Mouse (Mus musculus) embryonic facial prominence, embryonic 10.5 days (tissue): ENCODE results near the gene Epn1. TPM values are rescaled to one million over a fixed set of nuclear protein-coding genes. Genes with fewer than 3 reads are reported as not detected.
A peak's percentile ranks its signal among the peaks of the same experiment; 100 is the strongest.

Experiments used
- DNase-seq: peaks from one replicate; pipeline ENCODE4 v3.0.0-alpha.2; 2017; ENCODE audit warnings: low spot score
- H3K27ac ChIP-seq: fragments of 300-500 bp; sonication (generic); replicated peaks from 2 replicates; pipeline ENCODE4 v1.5.1; 2016; ENCODE audit warnings: mild to moderate bottlenecking
- H3K27me3 ChIP-seq: fragments of 300-500 bp; sonication (generic); replicated peaks from 2 replicates; pipeline ENCODE4 v1.6.1; 2016; ENCODE audit warnings: low read depth, mild to moderate bottlenecking; ENCODE audit not compliant: poor library complexity, severe bottlenecking
- H3K36me3 ChIP-seq: fragments of 300-500 bp; sonication (generic); replicated peaks from 2 replicates; pipeline ENCODE4 v1.6.1; 2016; ENCODE audit warnings: mild to moderate bottlenecking, moderate library complexity
- H3K4me1 ChIP-seq: fragments of 300-500 bp; sonication (generic); 2 replicates; pipeline ENCODE4 v1.6.1; 2016
- H3K4me3 ChIP-seq: fragments of 300-500 bp; sonication (generic); 2 replicates; pipeline ENCODE4 v1.5.1; 2016; ENCODE audit warnings: mild to moderate bottlenecking, moderate library complexity
- H3K9me3 ChIP-seq: fragments of 300-500 bp; sonication (generic); 2 replicates; pipeline ENCODE4 v1.6.1; 2016; ENCODE audit warnings: mild to moderate bottlenecking
- WGBS: fragments of 180-500 bp; shearing (Covaris S2); methylation state at CpG from one replicate; pipeline ENCODE4 v1.1.7; 2016; 5-methylcytosine and 5-hydroxymethylcytosine counted together
- polyA plus RNA-seq: library from polyadenylated mRNA; unstranded; fragments of >200 nt; fragmentation: Nextera tagmentation; extraction: Ambion mirVana; gene quantifications from 2 replicates; pipeline ENCODE4 v1.2.1, GENCODE M21; 2016

The Epn1 gene
- 56.7 and 58.8 TPM in 2 replicates for polyA plus RNA-seq

DNA sequence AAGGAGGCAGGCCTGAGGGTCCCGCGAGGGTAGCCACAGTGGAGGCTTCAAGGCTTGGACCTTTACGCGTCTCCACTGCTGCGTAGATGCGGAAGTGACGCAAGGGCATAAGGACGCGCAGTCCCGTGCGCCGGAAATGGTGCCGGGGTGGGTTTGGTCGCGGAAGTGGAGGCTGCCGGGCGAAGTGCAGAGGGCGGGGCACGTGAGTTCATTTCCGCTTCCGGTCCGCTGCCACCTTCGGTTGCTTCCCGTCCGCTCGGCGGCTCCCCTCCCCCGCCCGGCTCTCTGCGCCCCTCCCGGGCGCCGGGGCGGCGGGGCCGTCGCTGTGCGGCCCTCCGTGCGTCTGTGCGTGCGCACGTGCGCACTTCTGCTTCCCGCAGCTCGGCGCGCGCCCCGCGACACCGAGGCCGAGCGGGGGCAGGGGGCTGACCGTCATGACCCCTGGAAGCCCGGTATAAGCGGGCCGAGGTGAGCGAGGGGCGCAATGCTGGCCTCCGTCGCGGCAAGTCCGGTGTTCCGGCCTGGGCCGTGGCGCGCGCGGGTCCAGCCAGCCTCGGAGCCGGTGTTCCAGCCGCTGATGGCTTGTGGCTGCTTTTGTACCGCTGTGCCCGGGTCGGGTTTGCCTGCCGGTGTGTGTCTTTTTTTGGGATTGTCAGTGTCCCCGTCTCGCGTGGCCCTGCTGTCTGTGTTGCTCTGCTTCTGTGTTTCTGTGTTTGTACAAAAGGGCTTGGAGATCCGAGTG, at the start of gene Epn1:
Epn1 (plus strand) TSS at position 226 of the 742 bp plus-strand sequence.
- WGBS = under 1% methylated on average over 76 of the region's 81 CpGs
- H3K4me3 ChIP-seq = peak within 1 kb of the TSS; percentile 98
- no peaks in the 10 kb centered on the region for H3K9me3 ChIP-seq
- no peaks in the 10 kb centered on the region for H3K27me3 ChIP-seq
- peak; percentile 97 for DNase-seq
- peaks cover 17% of the 10 kb centered on the region for H3K4me1 ChIP-seq
- peak within 1 kb of the TSS; percentile 95 for H3K27ac ChIP-seq
- H3K36me3 ChIP-seq = peaks cover 76% of the 10 kb centered on the region

DNA sequence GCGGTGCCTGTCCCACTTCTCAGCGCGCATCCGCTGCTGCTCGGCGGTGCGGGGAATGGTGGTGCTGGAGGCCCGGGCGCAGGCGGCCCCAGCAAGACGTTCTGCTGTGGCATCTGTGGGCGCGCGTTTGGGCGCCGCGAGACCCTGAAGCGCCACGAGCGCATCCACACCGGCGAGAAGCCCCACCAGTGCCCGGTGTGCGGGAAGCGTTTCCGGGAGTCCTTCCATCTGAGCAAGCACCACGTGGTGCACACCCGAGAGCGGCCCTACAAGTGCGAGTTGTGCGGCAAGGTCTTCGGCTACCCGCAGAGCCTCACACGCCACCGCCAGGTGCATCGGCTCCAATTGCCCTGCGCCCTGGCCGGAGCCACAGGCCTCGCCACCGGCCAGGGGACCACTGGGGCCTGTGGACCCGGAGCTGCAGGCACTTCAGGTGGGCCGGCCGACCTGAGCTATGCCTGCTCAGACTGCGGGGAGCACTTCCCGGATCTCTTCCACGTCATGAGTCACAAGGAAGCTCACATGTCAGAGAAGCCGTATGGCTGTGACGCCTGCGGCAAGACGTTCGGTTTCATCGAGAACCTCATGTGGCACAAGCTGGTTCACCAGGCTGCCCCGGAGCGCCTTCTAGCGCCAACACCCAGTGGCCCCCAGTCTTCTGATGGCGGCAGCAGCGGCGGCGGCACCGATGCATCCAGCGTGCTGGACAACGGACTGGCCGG, 49.3 kb upstream of the Epn1 start:
- whole genome bisulfite sequencing = 83% methylated on average over 63 of the region's 63 CpGs
- Histone ChIP-seq H3K27ac (no peak overlapping the region), H3K36me3 (peaks cover 100% of the 10 kb centered on the region)

DNA sequence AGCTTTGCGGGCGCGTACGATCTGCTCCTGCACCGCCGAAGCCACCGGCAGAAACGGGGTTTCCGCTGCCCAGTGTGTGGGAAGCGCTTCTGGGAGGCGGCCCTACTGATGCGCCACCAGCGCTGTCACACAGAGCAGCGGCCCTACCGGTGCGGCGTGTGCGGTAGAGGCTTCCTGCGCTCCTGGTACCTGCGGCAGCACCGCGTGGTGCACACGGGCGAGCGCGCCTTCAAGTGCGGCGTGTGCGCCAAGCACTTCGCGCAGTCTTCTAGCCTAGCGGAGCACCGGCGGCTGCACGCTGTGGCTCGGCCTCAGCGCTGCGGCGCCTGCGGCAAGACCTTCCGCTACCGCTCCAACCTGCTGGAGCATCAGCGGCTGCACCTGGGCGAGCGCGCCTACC, 48.5 kb upstream of the Epn1 start:
- no peak overlapping the region for H3K27ac ChIP-seq
- H3K9me3 ChIP-seq = peaks cover 61% of the 10 kb centered on the region
- H3K36me3 ChIP-seq = peaks cover 100% of the 10 kb centered on the region
- no peaks in the 10 kb centered on the region; the same call in 1 of the 2 replicates for H3K27me3 ChIP-seq
- H3K4me1 ChIP-seq = no peaks in the 10 kb centered on the region
- no peak for DNase-seq
- WGBS = 76% methylated on average over 46 of the region's 46 CpGs
- H3K4me3 ChIP-seq = peak overlapping the region; percentile 27; the same call in 1 of the 2 replicates

More for the DNA sequence above, 49.3 kb upstream of the Epn1 start:
- Histone ChIP-seq H3K27me3 (no peaks in the 10 kb centered on the region; the same call in 1 of the 2 replicates), H3K4me1 (no peaks in the 10 kb centered on the region), H3K4me3 (peak overlapping the region; percentile 27), H3K9me3 (peaks cover 58% of the 10 kb centered on the region)
- DNase-seq = no peak

DNA sequence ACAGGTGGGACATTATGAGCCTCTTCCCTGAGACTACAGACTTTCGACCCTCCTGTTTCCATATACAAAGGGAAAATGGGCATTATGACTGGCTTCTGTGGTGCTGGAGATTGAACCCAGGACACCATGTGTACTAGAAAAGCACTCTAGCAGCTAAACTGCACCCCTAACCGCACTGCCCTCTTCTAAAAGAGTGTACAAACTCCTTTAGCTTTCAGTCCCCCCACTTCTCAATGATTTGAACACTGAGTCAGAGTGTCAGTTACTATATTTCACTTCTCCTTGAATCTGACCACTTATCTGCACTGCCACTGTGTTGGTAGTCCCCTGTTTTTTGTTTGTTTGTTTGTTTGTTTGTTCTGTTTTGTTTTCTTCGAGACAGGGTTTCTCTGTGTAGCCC, 46.2 kb upstream of the Epn1 start, which contains the start of gene 4632433K11Rik:
4632433K11Rik (plus strand) TSS at position 301 of the 400 bp plus-strand sequence.
- no peak for DNase-seq
- Histone ChIP-seq H3K27ac (no peak within 1 kb of the TSS), H3K9me3 (peaks cover 57% of the 10 kb centered on the region), H3K4me1 (no peaks in the 10 kb centered on the region), H3K36me3 (peaks cover 77% of the 10 kb centered on the region), H3K27me3 (no peaks in the 10 kb centered on the region; the same call in 1 of the 2 replicates), H3K4me3 (no peak within 1 kb of the TSS)
- 85% methylated on average over 3 of the region's 3 CpGs for WGBS

DNA sequence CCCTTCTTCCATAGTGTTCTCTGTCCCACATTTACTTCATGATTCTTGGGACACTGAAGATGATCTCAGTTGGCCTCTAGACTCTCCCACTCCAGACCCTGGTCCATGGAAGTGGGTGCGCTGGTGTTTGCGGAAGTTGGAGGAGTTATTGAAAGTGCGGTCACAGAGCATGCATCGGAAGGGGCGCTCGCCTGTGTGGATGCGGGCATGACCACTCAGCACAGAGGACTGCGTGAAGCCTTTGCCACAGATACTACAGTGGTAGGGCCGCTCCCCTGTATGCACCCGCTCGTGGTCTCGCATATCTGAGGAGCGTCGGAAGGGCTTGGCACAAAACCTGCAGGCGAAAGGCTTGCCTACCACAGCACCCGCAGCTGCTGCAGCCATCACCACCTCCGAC, 44.4 kb upstream of the Epn1 start:
- Histone ChIP-seq H3K9me3 (peaks cover 39% of the 10 kb centered on the region), H3K36me3 (peaks cover 59% of the 10 kb centered on the region)

DNA sequence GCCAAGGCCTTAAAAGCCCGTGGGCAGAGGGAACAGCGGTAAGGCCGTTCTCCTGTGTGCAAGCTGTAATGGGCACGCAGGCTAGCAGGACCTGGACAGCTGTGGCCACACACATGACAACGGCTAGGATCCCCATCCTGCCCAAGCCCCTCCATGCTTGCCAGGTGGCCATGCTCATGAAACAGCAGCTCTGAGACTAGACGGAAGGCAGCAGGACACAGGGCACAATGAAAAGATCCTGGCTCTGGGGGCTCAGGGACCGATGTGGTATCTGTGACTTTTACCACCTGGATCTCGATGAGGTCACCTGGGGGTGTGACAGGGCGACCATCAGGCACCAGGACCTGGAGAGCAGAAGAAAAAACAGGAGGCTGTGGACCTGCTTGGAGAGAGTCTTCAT, 43.9 kb upstream of the Epn1 start:
- 0 out of 2 replicates have a peak overlapping the region, but pooled peaks have one; percentile 8 for H3K4me3 ChIP-seq
- H3K4me1 ChIP-seq = peaks cover 6% of the 10 kb centered on the region; the same call in 1 of the 2 replicates
- peaks cover 34% of the 10 kb centered on the region for H3K9me3 ChIP-seq
- peaks cover 56% of the 10 kb centered on the region for H3K36me3 ChIP-seq
- DNase-seq = no peak
- H3K27ac ChIP-seq = no peak overlapping the region
- no peaks in the 10 kb centered on the region for H3K27me3 ChIP-seq
- WGBS = 93% methylated on average over 9 of the region's 9 CpGs

More for the DNA sequence above, 44.4 kb upstream of the Epn1 start:
- H3K27me3 ChIP-seq = no peaks in the 10 kb centered on the region
- H3K4me1 ChIP-seq = peaks cover 6% of the 10 kb centered on the region; the same call in 1 of the 2 replicates
- no peak for DNase-seq
- 0 out of 2 replicates have a peak overlapping the region, but pooled peaks have one; percentile 8 for H3K4me3 ChIP-seq
- H3K27ac ChIP-seq = no peak overlapping the region
- WGBS = 95% methylated on average over 17 of the region's 17 CpGs

DNA sequence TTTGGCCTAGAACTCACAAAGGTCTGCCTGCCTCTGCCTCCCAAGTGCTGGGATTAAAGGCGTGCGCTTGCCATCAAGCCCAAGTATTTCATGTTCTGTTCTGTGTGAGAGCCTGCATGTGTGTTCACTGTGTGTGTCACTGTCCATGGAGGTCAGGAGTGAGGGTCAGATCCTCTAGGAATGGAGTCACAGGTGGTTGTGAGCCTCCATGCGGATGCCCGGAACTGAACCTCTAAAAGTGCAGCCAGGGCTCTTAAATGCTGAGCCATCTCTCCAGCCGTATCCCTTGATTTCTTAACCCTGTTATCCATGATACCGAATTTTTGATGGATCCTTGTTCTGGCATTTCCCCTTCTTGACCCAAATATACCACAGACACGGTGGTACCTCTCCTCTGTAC, 43.0 kb upstream of the Epn1 start:
- WGBS = 91% methylated on average over 7 of the region's 7 CpGs
- Histone ChIP-seq H3K27ac (no peak overlapping the region), H3K36me3 (peaks cover 52% of the 10 kb centered on the region), H3K4me1 (peaks cover 6% of the 10 kb centered on the region; the same call in 1 of the 2 replicates), H3K27me3 (no peaks in the 10 kb centered on the region), H3K9me3 (peaks cover 25% of the 10 kb centered on the region), H3K4me3 (peak overlapping the region; percentile 82; the same call in 1 of the 2 replicates)
- no peak for DNase-seq

DNA sequence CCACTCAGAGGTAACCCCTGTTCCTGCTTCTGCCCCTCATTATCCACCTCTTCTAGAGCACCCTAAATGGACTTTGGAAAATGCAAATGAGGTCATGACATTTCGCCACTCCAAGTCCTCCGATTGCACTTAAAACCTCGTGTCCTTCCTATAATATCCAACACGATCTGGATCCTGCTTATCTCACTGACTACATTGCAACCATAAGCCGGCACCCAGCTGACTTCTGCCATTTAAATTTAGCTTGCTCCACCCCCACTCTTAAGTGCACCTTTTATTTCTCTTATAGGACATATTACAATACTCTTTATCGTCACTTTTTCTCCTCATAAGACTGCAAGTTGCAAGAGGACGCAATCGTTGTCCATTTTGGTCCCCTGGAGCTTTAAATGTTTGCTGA, 42.6 kb upstream of the Epn1 start:
- Histone ChIP-seq H3K27me3 (no peaks in the 10 kb centered on the region), H3K4me3 (peak overlapping the region; percentile 82), H3K9me3 (peaks cover 21% of the 10 kb centered on the region; the same call in 1 of the 2 replicates), H3K4me1 (peaks cover 6% of the 10 kb centered on the region; the same call in 1 of the 2 replicates), H3K36me3 (peaks cover 47% of the 10 kb centered on the region), H3K27ac (no peak overlapping the region)
- 90% methylated on average over 8 of the region's 8 CpGs for WGBS
- DNase-seq = no peak

DNA sequence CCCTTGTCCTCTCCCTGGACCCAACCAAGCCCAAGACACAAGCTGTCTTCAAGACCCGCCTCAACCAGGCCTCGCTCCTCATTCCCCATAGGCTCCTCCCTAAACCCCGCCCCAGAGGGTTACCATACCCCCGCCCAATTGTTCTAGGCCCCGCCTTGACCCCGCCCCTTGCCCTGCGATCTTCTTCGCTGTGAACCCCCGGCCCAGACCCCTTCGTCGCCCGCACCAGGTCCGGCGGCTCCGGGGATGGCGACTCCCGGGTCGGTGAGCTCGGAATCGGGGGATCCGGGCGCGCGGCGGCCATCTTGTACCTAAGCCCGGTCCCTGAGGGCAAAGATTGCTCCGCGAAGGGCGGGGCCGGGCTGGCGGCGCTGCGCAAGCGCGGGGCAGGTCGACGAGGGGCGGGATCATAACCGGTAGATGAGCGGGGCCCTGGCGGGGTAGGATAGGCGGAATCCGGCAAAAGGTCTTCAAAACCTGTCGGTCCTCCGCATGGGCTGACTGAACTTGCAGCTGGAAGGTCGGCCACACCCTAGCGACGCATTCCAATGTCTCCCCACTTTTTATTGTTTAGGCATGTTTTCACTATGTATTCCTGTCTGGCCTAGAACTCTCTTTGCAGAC, 41.8 kb upstream of the Epn1 start, which contains the start of gene Zfp784:
Zfp784 (minus strand) TSS at position 338 of the 624 bp plus-strand sequence.
- H3K9me3 ChIP-seq = peaks cover 13% of the 10 kb centered on the region; the same call in 1 of the 2 replicates
- H3K27ac ChIP-seq = peak within 1 kb of the TSS; percentile 98
- H3K4me1 ChIP-seq = peaks cover 6% of the 10 kb centered on the region; the same call in 1 of the 2 replicates
- H3K27me3 ChIP-seq = no peaks in the 10 kb centered on the region
- peak within 1 kb of the TSS; percentile 82 for H3K4me3 ChIP-seq
- peaks cover 40% of the 10 kb centered on the region for H3K36me3 ChIP-seq
- WGBS = under 1% methylated on average over 48 of the region's 48 CpGs
- DNase-seq = peak; percentile 93

DNA sequence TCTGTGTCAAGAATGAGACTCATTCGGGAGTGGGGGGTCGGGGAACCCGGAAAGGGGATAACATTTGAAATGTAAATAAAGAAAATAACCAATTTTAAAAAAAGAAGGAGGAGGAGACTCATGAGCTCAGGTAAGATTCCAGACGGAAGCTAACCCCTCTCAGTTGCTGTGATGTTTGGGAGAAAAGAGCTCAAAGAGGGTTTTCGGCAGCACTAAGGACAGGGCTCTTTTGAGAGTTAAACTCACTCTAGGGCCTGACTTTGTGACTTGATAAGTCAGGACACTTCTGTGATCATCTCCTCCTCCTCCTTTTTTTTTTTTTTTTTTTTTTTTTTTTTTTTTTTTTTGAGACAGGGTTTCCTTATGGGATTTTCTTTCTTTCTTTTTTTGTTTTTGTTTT, 41.1 kb upstream of the Epn1 start:
- H3K4me1 ChIP-seq = peaks cover 6% of the 10 kb centered on the region; the same call in 1 of the 2 replicates
- DNase-seq = no peak
- peaks cover 11% of the 10 kb centered on the region; the same call in 1 of the 2 replicates for H3K9me3 ChIP-seq
- H3K4me3 ChIP-seq = peak overlapping the region; percentile 82
- H3K36me3 ChIP-seq = peaks cover 32% of the 10 kb centered on the region
- H3K27me3 ChIP-seq = no peaks in the 10 kb centered on the region
- 55% methylated on average over 5 of the region's 5 CpGs for WGBS
- peak overlapping the region; percentile 98; the same call in 1 of the 2 replicates for H3K27ac ChIP-seq

DNA sequence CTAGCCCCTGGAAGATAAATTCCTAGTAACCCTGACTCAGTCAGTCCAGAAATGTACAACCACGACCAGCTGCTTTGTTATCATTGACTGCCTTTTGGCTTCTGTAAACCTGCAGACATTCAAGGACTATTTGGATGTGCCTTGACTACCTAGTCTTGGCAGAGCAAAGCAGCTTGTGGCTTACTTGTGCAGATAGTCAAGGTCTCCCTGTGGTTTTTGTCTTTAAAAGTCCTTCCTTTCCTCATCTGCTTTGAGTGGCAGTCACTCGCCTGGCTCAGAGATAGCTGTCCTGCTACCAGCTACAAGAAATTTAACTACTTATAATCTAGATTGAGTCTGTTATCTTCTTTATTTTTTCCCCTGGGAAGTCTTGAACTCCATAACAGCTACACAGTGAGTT, 35.1 kb upstream of the Epn1 start:
- H3K4me3 ChIP-seq = no peak overlapping the region
- peaks cover 7% of the 10 kb centered on the region; the same call in 1 of the 2 replicates for H3K36me3 ChIP-seq
- H3K4me1 ChIP-seq = no peaks in the 10 kb centered on the region
- no peak overlapping the region for H3K27ac ChIP-seq
- WGBS = 86% methylated on average over 2 of the region's 2 CpGs
- H3K27me3 ChIP-seq = 0 out of 2 replicates have a peak, but pooled peaks cover 2% of the 10 kb centered on the region
- DNase-seq = no peak
- no peaks in the 10 kb centered on the region for H3K9me3 ChIP-seq

DNA sequence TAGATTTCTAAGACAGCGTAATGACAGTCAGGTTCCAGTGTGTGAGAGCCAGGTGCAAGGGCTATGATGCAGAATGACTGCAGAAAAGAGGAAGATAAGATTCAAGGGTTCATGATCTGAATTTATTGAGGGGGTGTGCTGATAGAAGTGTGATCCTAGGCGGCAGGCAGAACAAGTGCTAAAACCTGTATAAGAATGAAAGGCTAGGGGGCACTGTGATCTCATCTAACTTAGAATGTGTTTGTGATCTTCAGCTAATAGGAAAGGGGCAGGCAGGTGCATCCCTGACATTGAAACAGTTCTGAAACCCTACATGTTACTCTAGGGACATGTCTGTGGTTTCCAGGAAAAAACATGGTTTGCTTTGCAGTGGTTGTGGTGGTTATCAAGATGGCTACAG, 33.9 kb upstream of the Epn1 start:
- Histone ChIP-seq H3K27ac (no peak overlapping the region), H3K4me1 (peaks cover 9% of the 10 kb centered on the region), H3K36me3 (peaks cover 4% of the 10 kb centered on the region; the same call in 1 of the 2 replicates), H3K9me3 (no peaks in the 10 kb centered on the region), H3K4me3 (no peak overlapping the region), H3K27me3 (peaks cover 10% of the 10 kb centered on the region)
- no peak for DNase-seq
- WGBS = 68% methylated on average over 2 of the region's 2 CpGs
